Mouse (Mus musculus) cerebellum, adult 9-10 months (tissue): ENCODE measurements around the gene Ptch2.

Experiments
- DNase-seq: peaks from one replicate; pipeline ENCODE4 v3.0.0; 2022

Ptch2 gene

GRCm38 (mm10) chr4:117107813-117108523, 12.1 kb downstream of the Ptch2 start:
- DNase-seq: no peak

- no peak for DNase-seq
Observed at GRCm38 (mm10) chr4:117108524-117108849, 12.6 kb downstream of the Ptch2 start.

- DNase-seq: no peak
Observed at GRCm38 (mm10) chr4:117109330-117109729, 13.5 kb downstream of the Ptch2 start.

- no peak for DNase-seq
Observed at GRCm38 (mm10) chr4:117110249-117110648, 14.4 kb downstream of the Ptch2 start.

GRCm38 (mm10) chr4:117110985-117111384, 15.1 kb downstream of the Ptch2 start:
- no peak for DNase-seq

GRCm38 (mm10) chr4:117113237-117113636, 17.4 kb downstream of the Ptch2 start:
- no peak for DNase-seq

- no peak for DNase-seq
Observed at GRCm38 (mm10) chr4:117115592-117115991, 19.7 kb downstream of the Ptch2 start.

- DNase-seq: peak; percentile 22
Observed at GRCm38 (mm10) chr4:117117931-117118330, 22.1 kb downstream of the Ptch2 start.

- DNase-seq: peak; percentile 53
Observed at GRCm38 (mm10) chr4:117119636-117120035, 23.8 kb downstream of the Ptch2 start.

- DNase-seq: no peak
Observed at GRCm38 (mm10) chr4:117120052-117120444, 24.2 kb downstream of the Ptch2 start.

- peak; percentile 92 for DNase-seq
Observed at GRCm38 (mm10) chr4:117120445-117121414, 24.9 kb downstream of the Ptch2 start.

GRCm38 (mm10) chr4:117122209-117122608, 26.3 kb downstream of the Ptch2 start:
- no peak for DNase-seq

- DNase-seq: peak; percentile 33
Observed at GRCm38 (mm10) chr4:117123546-117124217, 27.8 kb downstream of the Ptch2 start.

GRCm38 (mm10) chr4:117124218-117124517, 28.3 kb downstream of the Ptch2 start:
- no peak for DNase-seq

- no peak for DNase-seq
Observed at GRCm38 (mm10) chr4:117124518-117125347, 28.9 kb downstream of the Ptch2 start.

GRCm38 (mm10) chr4:117125348-117125909, 29.6 kb downstream of the Ptch2 start, which contains the start of gene Btbd19:
TSS of gene Btbd19 (minus strand) at chr4:117125725.
- peak; percentile 56 for DNase-seq

- DNase-seq: peak; percentile 39
Observed at GRCm38 (mm10) chr4:117125910-117126674, 30.2 kb downstream of the Ptch2 start.

GRCm38 (mm10) chr4:117126675-117127290, 30.9 kb downstream of the Ptch2 start, which contains the start of gene Tctex1d4:
TSS of gene Tctex1d4 (plus strand) at chr4:117126794.
- DNase-seq: no peak

- DNase-seq: no peak
Observed at GRCm38 (mm10) chr4:117127991-117128686, 32.3 kb downstream of the Ptch2 start.

- DNase-seq: no peak
Observed at GRCm38 (mm10) chr4:117130790-117131189, 34.9 kb downstream of the Ptch2 start.
